Mouse (Mus musculus): ENCODE data around the gene Upf1. TPM values are rescaled to one million over a fixed set of nuclear protein-coding genes. Genes with fewer than 3 reads are reported as not detected.

Upf1 gene
- polyA plus RNA-seq, 1 experiment from 2014 or later = 18.1 TPM

- Histone ChIP-seq H3K36me3 (peaks cover 51% of the 10 kb centered on the region), H3K4me2 (replicated peaks) (peak within 1 kb of the TSS; percentile 68), H3K27ac (peak within 1 kb of the TSS; percentile 95), H3K9ac (replicated peaks) (peak within 1 kb of the TSS; percentile 84), H3K27me3 (no peaks in the 10 kb centered on the region), H3K4me3 (replicated peaks) (peak within 1 kb of the TSS; percentile 66), H3K4me1 (replicated peaks) (peaks cover 37% of the 10 kb centered on the region), H3K9me3 (no peaks in the 10 kb centered on the region)
- ATAC-seq = peak; percentile 61
- 2% methylated on average over 63 of the region's 66 CpGs for WGBS
Measured at GRCm38 (mm10) chr8:70315624-70316510, 37.2 kb downstream of the Upf1 start, which contains the start of gene Cers1. TSS of gene Cers1 (plus strand) at chr8:70315775.

DNA sequence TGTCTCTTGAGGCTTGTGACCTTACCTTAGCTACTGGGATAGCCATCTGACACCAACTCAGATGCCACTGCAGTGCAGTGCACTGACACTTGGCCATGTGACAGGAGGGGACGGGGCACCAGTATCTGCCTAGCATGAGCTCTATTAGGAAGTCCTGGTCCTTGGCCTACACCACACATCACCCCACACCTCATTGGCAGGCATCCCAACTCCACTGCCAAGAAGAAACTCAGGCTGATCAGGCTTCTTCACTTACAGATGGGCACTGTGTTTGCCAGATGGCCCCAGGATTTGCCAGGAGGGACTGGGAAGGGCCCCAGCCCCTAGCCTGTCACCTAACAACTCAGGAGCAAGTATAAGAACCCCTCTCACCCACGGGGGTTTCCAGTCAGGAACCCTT, 39.7 kb downstream of the Upf1 start:
- H3K4me2 ChIP-seq (replicated peaks) = no peak overlapping the region
- peaks cover 54% of the 10 kb centered on the region for H3K36me3 ChIP-seq
- H3K9ac ChIP-seq (replicated peaks) = no peak overlapping the region
- H3K4me3 ChIP-seq (replicated peaks) = no peak overlapping the region
- no peaks in the 10 kb centered on the region for H3K9me3 ChIP-seq
- H3K27ac ChIP-seq = no peak overlapping the region
- peaks cover 37% of the 10 kb centered on the region for H3K4me1 ChIP-seq (replicated peaks)
- WGBS = 96% methylated on average over 2 of the region's 2 CpGs
- no peaks in the 10 kb centered on the region for H3K27me3 ChIP-seq
- ATAC-seq = no peak

DNA sequence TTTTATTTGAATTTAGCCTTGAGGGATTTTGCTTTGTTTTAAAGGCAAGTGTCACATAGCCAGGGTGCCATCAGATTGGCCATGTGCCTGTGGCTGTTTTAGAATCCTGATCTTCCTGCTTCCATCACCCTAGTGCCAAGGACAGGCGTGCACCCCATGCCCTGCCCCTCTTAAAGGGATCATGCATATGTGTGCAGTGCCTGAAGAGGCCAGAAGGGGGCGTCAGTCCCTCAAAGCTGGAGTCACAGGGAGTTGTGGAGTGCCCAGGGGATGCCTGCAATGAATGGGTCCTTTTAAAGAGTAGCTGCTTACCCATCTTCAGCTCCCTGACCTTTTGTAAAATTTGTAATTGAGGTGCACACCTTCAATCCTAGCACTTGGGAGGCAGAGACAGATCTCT, 43.8 kb downstream of the Upf1 start:
- Histone ChIP-seq H3K9me3 (no peaks in the 10 kb centered on the region), H3K4me3 (replicated peaks) (no peak overlapping the region), H3K9ac (replicated peaks) (no peak overlapping the region), H3K27ac (no peak overlapping the region), H3K4me2 (replicated peaks) (no peak overlapping the region), H3K36me3 (peaks cover 89% of the 10 kb centered on the region), H3K27me3 (no peaks in the 10 kb centered on the region), H3K4me1 (replicated peaks) (peaks cover 6% of the 10 kb centered on the region)
- ATAC-seq = no peak
- WGBS = 22% methylated on average over 2 of the region's 2 CpGs

DNA sequence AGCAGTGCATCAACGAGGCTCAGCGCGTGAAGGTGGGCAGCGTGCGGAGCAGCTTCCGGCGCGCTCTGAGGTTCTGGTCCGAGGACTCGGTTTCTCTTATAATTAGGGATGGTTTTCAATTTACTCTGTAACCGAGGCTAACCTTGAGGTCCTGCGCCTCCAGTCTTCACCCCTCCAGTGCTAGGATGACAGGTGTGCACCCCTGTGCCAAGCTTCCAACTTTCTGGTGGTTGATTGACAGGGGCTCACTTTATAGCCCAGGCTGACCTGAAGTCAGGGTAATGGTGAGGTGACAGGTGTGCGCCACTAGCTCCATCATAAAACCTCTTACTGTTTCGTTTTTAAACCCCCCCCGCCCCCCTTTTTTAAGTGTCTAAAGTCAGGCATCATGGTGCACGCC, 50.2 kb downstream of the Upf1 start:
- peaks cover 57% of the 10 kb centered on the region for H3K36me3 ChIP-seq
- peak overlapping the region; percentile 89 for H3K4me3 ChIP-seq (replicated peaks)
- H3K4me1 ChIP-seq (replicated peaks) = peaks cover 33% of the 10 kb centered on the region
- peak; percentile 48 for ATAC-seq
- peak overlapping the region; percentile 97 for H3K4me2 ChIP-seq (replicated peaks)
- 5% methylated on average over 16 of the region's 16 CpGs for WGBS
- peak overlapping the region; percentile 83 for H3K9ac ChIP-seq (replicated peaks)
- H3K27me3 ChIP-seq = no peaks in the 10 kb centered on the region
- H3K27ac ChIP-seq = peak overlapping the region; percentile 60; the same call in 1 of the 2 replicates
- H3K9me3 ChIP-seq = no peaks in the 10 kb centered on the region

DNA sequence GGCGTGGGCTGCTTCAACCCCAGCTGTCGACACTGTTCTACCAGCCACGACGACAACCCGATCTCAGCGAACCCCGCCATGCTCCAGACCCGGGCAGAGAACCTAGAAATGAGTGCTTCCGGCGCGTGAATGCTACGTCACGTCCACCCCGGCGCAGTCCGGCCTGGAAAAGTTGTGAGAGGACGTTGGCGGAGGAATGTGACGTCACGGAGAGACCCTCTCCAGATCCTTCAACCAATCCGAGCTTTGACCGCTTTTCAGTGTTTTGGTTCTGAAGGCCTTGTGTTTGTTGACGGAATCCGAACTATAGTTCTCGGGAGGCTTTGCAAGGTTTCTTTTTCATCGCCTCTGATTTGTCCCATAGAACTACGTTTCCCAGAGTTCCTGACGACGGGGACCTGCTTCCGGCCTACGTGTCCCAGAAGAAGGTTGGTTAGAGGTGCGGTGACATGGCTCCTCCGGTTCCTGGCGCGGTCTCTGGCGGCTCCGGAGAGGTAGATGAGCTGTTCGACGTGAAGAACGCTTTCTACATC, 50.7 kb downstream of the Upf1 start, which contains the start of the genes Ddx49 and Cope:
TSS of gene Ddx49 (minus strand) at position 132 of the 533 bp plus-strand sequence.
TSS of gene Cope (plus strand) at position 161 of the 533 bp plus-strand sequence.
- no peaks in the 10 kb centered on the region for H3K27me3 ChIP-seq
- no peaks in the 10 kb centered on the region for H3K9me3 ChIP-seq
- peak within 1 kb of the TSS; percentile 60; the same call in 1 of the 2 replicates for H3K27ac ChIP-seq
- peak within 1 kb of the TSS; percentile 89 for H3K4me3 ChIP-seq (replicated peaks)
- peak; percentile 94 for ATAC-seq
- H3K36me3 ChIP-seq = peaks cover 57% of the 10 kb centered on the region
- H3K9ac ChIP-seq (replicated peaks) = peak within 1 kb of the TSS; percentile 83
- H3K4me2 ChIP-seq (replicated peaks) = peak within 1 kb of the TSS; percentile 97
- 0% methylated on average over 40 of the region's 40 CpGs for WGBS
- peaks cover 33% of the 10 kb centered on the region for H3K4me1 ChIP-seq (replicated peaks)

- ATAC-seq = no peak
- H3K4me2 ChIP-seq (replicated peaks) = no peak overlapping the region
Measured at GRCm38 (mm10) chr8:70300881-70301280, 52.2 kb downstream of the Upf1 start.

DNA sequence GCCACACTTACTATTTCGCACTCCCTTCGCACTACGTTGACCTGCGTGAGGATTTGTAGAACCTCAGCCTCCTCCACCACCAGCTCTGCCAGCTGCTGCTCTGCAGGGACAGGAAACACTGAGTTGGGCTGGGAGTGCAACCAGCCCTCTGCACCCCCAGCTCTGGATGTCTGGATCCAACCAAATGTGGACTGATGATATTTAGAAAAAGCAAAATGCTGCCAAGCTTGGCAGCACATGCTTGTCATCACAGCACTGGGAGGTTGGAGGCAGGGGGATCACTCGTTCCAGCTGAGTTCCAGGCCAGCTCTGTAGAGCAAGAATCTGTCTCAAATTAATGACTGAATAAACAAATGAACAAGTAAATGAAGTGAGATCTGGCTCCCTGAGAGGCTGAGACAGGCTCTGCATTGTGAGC, 59.1 kb downstream of the Upf1 start:
- Histone ChIP-seq H3K27me3 (no peaks in the 10 kb centered on the region), H3K9ac (replicated peaks) (no peak overlapping the region), H3K4me1 (replicated peaks) (no peaks in the 10 kb centered on the region), H3K9me3 (no peaks in the 10 kb centered on the region), H3K36me3 (peaks cover 93% of the 10 kb centered on the region), H3K4me3 (replicated peaks) (no peak overlapping the region), H3K27ac (no peak overlapping the region), H3K4me2 (replicated peaks) (no peak overlapping the region)
- ATAC-seq = no peak
- 83% methylated on average over 5 of the region's 5 CpGs for WGBS

More at GRCm38 (mm10) chr8:70300881-70301280, 52.2 kb downstream of the Upf1 start:
- H3K9me3 ChIP-seq = no peaks in the 10 kb centered on the region
- H3K27me3 ChIP-seq = no peaks in the 10 kb centered on the region
- no peak overlapping the region for H3K4me3 ChIP-seq (replicated peaks)
- H3K27ac ChIP-seq = no peak overlapping the region
- peaks cover 60% of the 10 kb centered on the region for H3K36me3 ChIP-seq
- 81% methylated on average over 3 of the region's 3 CpGs for WGBS
- H3K4me1 ChIP-seq (replicated peaks) = peaks cover 33% of the 10 kb centered on the region
- no peak overlapping the region for H3K9ac ChIP-seq (replicated peaks)

- H3K9me3 ChIP-seq = no peaks in the 10 kb centered on the region
- no peak overlapping the region for H3K4me3 ChIP-seq (replicated peaks)
- no peak overlapping the region for H3K4me2 ChIP-seq (replicated peaks)
- peaks cover 22% of the 10 kb centered on the region for H3K4me1 ChIP-seq (replicated peaks)
- no peak overlapping the region for H3K9ac ChIP-seq (replicated peaks)
- H3K36me3 ChIP-seq = peaks cover 67% of the 10 kb centered on the region
- no peaks in the 10 kb centered on the region for H3K27me3 ChIP-seq
- ATAC-seq = no peak
- H3K27ac ChIP-seq = no peak overlapping the region
- WGBS = 89% methylated on average over 8 of the region's 8 CpGs
Measured at GRCm38 (mm10) chr8:70286737-70287136, 66.3 kb downstream of the Upf1 start.

GRCm38 (mm10) chr8:70285304-70285703, 67.8 kb downstream of the Upf1 start:
- Histone ChIP-seq H3K36me3 (peaks cover 53% of the 10 kb centered on the region), H3K4me3 (replicated peaks) (no peak overlapping the region), H3K4me1 (replicated peaks) (peaks cover 22% of the 10 kb centered on the region), H3K4me2 (replicated peaks) (no peak overlapping the region), H3K9me3 (no peaks in the 10 kb centered on the region), H3K27me3 (no peaks in the 10 kb centered on the region), H3K27ac (no peak overlapping the region), H3K9ac (replicated peaks) (no peak overlapping the region)
- ATAC-seq = no peak
- WGBS = 97% methylated on average over 15 of the region's 15 CpGs

GRCm38 (mm10) chr8:70284421-70284820, 68.7 kb downstream of the Upf1 start:
- Histone ChIP-seq H3K4me1 (replicated peaks) (peaks cover 22% of the 10 kb centered on the region), H3K9me3 (no peaks in the 10 kb centered on the region), H3K27ac (no peak overlapping the region), H3K4me2 (replicated peaks) (peak overlapping the region; percentile 88), H3K36me3 (peaks cover 46% of the 10 kb centered on the region), H3K4me3 (replicated peaks) (0 out of 2 replicates have a peak overlapping the region, but pooled peaks have one; percentile 90), H3K9ac (replicated peaks) (no peak overlapping the region), H3K27me3 (no peaks in the 10 kb centered on the region)
- no peak for ATAC-seq
- 68% methylated on average over 5 of the region's 5 CpGs for whole genome bisulfite sequencing

- Histone ChIP-seq H3K9ac (replicated peaks) (peak overlapping the region; percentile 93), H3K4me2 (replicated peaks) (peak overlapping the region; percentile 88), H3K9me3 (no peaks in the 10 kb centered on the region), H3K4me1 (replicated peaks) (peaks cover 22% of the 10 kb centered on the region), H3K36me3 (peaks cover 38% of the 10 kb centered on the region), H3K27ac (peak overlapping the region; percentile 72), H3K27me3 (no peaks in the 10 kb centered on the region), H3K4me3 (replicated peaks) (peak overlapping the region; percentile 90)
- under 1% methylated on average over 54 of the region's 55 CpGs for WGBS
- peak; percentile 66 for ATAC-seq
Measured at GRCm38 (mm10) chr8:70283136-70284077, 69.7 kb downstream of the Upf1 start.
